Mouse (Mus musculus) liver, embryonic 14.5 days (tissue): ENCODE data around the gene Lig4. TPM values are rescaled to one million over a fixed set of nuclear protein-coding genes. Genes with fewer than 3 reads are reported as not detected.

Source experiments
- ATAC-seq: fragments of 200-750 bp; cut with Nextera tagmentation; 2 replicates; pipeline ENCODE4 v1.8.0; 2017; ENCODE audit warnings: moderate number of reproducible peaks, mild to moderate bottlenecking, moderate library complexity; ENCODE audit not compliant: insufficient read depth
- DNase-seq, 3 experiments: peaks; one replicate each; pipeline ENCODE4 v3.0.0-alpha.2; 2012 to 2013; ENCODE audit warnings: low read depth in 3 of 3, low spot score in 3 of 3
- H3K27ac ChIP-seq: fragments of 300-500 bp; sonication (generic); 2 replicates; pipeline ENCODE4 v1.5.1; 2014; ENCODE audit warnings: moderate library complexity, mild to moderate bottlenecking, control low read depth, inconsistent platforms
- H3K27me3 ChIP-seq: fragments of 300-500 bp; sonication (generic); 2 replicates; pipeline ENCODE4 v1.6.1; 2014; ENCODE audit warnings: mild to moderate bottlenecking, low read length, moderate library complexity; ENCODE audit not compliant: control insufficient read depth, insufficient read depth
- H3K36me3 ChIP-seq: fragments of 300-500 bp; sonication (generic); replicated peaks from 2 replicates; pipeline ENCODE4 v1.6.1; 2014; ENCODE audit warnings: low read depth; ENCODE audit not compliant: control insufficient read depth, insufficient read depth
- H3K4me1 ChIP-seq, 2 experiments: fragments of 200-500 bp in 1 of 2; fragments of 300-500 bp in 1 of 2; sonication (generic) in 1 of 2; replicated peaks; 2 replicates each; pipeline ENCODE4 v1.6.1; 2012 to 2014; ENCODE audit warnings: antibody characterized with exemption in 1 of 2, inconsistent platforms in 1 of 2, low read length in 1 of 2; ENCODE audit not compliant: control insufficient read depth in 2 of 2, insufficient read depth in 2 of 2
- H3K4me2 ChIP-seq: fragments of 300-500 bp; sonication (generic); 2 replicates; pipeline ENCODE4 v1.6.1; 2014; ENCODE audit warnings: low read depth, mild to moderate bottlenecking, control low read depth, moderate library complexity
- H3K4me3 ChIP-seq, 2 experiments: fragments of 200-500 bp in 1 of 2; fragments of 300-500 bp in 1 of 2; sonication (generic) in 1 of 2; 2 replicates each; pipeline ENCODE4 v1.5.1; 2012 to 2014; ENCODE audit warnings: low read depth in 2 of 2, low read length in 2 of 2, mild to moderate bottlenecking in 2 of 2, control low read depth in 1 of 2, inconsistent platforms in 1 of 2, moderate library complexity in 1 of 2; ENCODE audit not compliant: insufficient read depth in 1 of 2
- H3K9ac ChIP-seq: fragments of 300-500 bp; sonication (generic); replicated peaks from 2 replicates; pipeline ENCODE4 v1.6.1; 2014; ENCODE audit warnings: mild to moderate bottlenecking, control low read depth, moderate library complexity
- H3K9me3 ChIP-seq: fragments of 300-500 bp; sonication (generic); 2 replicates; pipeline ENCODE4 v1.6.1; 2016; ENCODE audit warnings: low read length, mixed read lengths; ENCODE audit not compliant: control insufficient read depth
- CTCF ChIP-seq: IDR thresholded peaks from 2 replicates; pipeline ENCODE4 v1.5.1; 2016; ENCODE audit warnings: antibody characterized with exemption, low read depth, control low read depth
- EP300 ChIP-seq: IDR thresholded peaks from 2 replicates; pipeline ENCODE4 v1.6.1; 2016; ENCODE audit warnings: antibody characterized with exemption, low read depth
- WGBS: fragments of 180-500 bp; shearing (Covaris S2); extraction: QIAGEN DNeasy Blood & Tissue Kit; methylation state at CpG from one replicate; pipeline ENCODE4 v1.1.7; 2014; ENCODE audit not compliant: insufficient replicate concordance; 5-methylcytosine and 5-hydroxymethylcytosine counted together
- polyA plus RNA-seq, 2 experiments: library from polyadenylated mRNA; depleted of rRNA in 1 of 2; stranded (reverse) in 1 of 2; unstranded in 1 of 2; fragments of >200 nt; fragmentation: Nextera tagmentation in 1 of 2; extraction: Ambion mirVana in 1 of 2; gene quantifications; 2 replicates each; pipeline versions ENCODE4 v1.2.1 to v1.2.3; 2012 to 2014

Lig4 gene
- polyA plus RNA-seq (2012; rRNA removed) (0.45 and 0.83 TPM in 2 replicates), polyA plus RNA-seq (2014; fragmentation: Nextera tagmentation; extraction: Ambion mirVana) (0.94 and 1.0 TPM in 2 replicates)

- H3K27ac ChIP-seq, result peak within 1 kb of the TSS; percentile 48
- H3K36me3 ChIP-seq, result no peaks in the 10 kb centered on the region
- peaks cover 15 to 29% of the 10 kb centered on the region in 2 experiments for H3K4me1 ChIP-seq
- TF ChIP-seq EP300, result no peak
- TF ChIP-seq CTCF, result no peak
- H3K4me2 ChIP-seq, result peak within 1 kb of the TSS; percentile 87
- WGBS, result under 1% methylated on average over 67 of the region's 68 CpGs
- H3K9me3 ChIP-seq, result no peaks in the 10 kb centered on the region
- DNase-seq, result peak; percentile 92 to 94 (median 93)
- ATAC-seq, result peak; percentile 71
- H3K4me3 ChIP-seq, result peak within 1 kb of the TSS; percentile 74 to 79
- peak within 1 kb of the TSS; percentile 64 for H3K9ac ChIP-seq
- H3K27me3 ChIP-seq, result no peaks in the 10 kb centered on the region
Observed at GRCm38 (mm10) chr8:9977573-9978314, at the start of gene Lig4, which contains the start of gene Abhd13. Lig4 (minus strand) TSS chr8:9977686. Abhd13 (plus strand) TSS chr8:9977707.

GRCm38 (mm10) chr8:10017231-10017630 lies 39.7 kb upstream of the Lig4 start:
- H3K9ac ChIP-seq, result no peak overlapping the region
- WGBS, result 75% methylated on average over 3 of the region's 3 CpGs
- DNase-seq, result no peak
- H3K4me2 ChIP-seq, result no peak overlapping the region
- no peak for ATAC-seq
- no peak overlapping the region for H3K27ac ChIP-seq
- H3K4me1 ChIP-seq, result no peaks in the 10 kb centered on the region
- no peaks in the 10 kb centered on the region for H3K36me3 ChIP-seq
- H3K9me3 ChIP-seq, result no peaks in the 10 kb centered on the region
- no peak overlapping the region for H3K4me3 ChIP-seq
- TF ChIP-seq EP300, result no peak
- no peak for TF ChIP-seq CTCF
- H3K27me3 ChIP-seq, result no peaks in the 10 kb centered on the region

- H3K27ac ChIP-seq, result no peak overlapping the region
- H3K9me3 ChIP-seq, result no peaks in the 10 kb centered on the region
- H3K4me3 ChIP-seq, result no peak overlapping the region
- H3K36me3 ChIP-seq, result no peaks in the 10 kb centered on the region
- ATAC-seq (no peak), DNase-seq (no peak)
- TF ChIP-seq CTCF, result no peak
- no peak for TF ChIP-seq EP300
- no peak overlapping the region for H3K4me2 ChIP-seq
- WGBS, result 71% methylated on average over 1 of the region's 1 CpGs
- no peak overlapping the region for H3K9ac ChIP-seq
- no peaks in the 10 kb centered on the region for H3K4me1 ChIP-seq
- H3K27me3 ChIP-seq, result no peaks in the 10 kb centered on the region
Observed at GRCm38 (mm10) chr8:10016252-10016651, 38.8 kb upstream of the Lig4 start.

GRCm38 (mm10) chr8:10007660-10008028 lies 30.2 kb upstream of the Lig4 start:
- H3K4me3 ChIP-seq, result no peak overlapping the region
- TF ChIP-seq CTCF, result no peak
- no peak for TF ChIP-seq EP300
- ATAC-seq, result no peak

GRCm38 (mm10) chr8:10006986-10007659 lies 29.6 kb upstream of the Lig4 start:
- Histone ChIP-seq H3K4me3 (peak overlapping the region in 1 of 2 experiments; percentile 7; a peak in 2 of 4 replicates), H3K9ac (no peak overlapping the region), H3K27me3 (no peaks in the 10 kb centered on the region), H3K27ac (no peak overlapping the region), H3K9me3 (no peaks in the 10 kb centered on the region), H3K4me1 (no peaks in the 10 kb centered on the region), H3K4me2 (peak overlapping the region; percentile 2), H3K36me3 (no peaks in the 10 kb centered on the region)
- WGBS, result 4% methylated on average over 29 of the region's 29 CpGs
- DNase-seq (no peak), ATAC-seq (no peak)
- no peak for TF ChIP-seq CTCF

More at GRCm38 (mm10) chr8:10007660-10008028, 30.2 kb upstream of the Lig4 start:
- no peak overlapping the region for H3K4me2 ChIP-seq
- WGBS, result 25% methylated on average over 6 of the region's 6 CpGs
- H3K27ac ChIP-seq, result no peak overlapping the region
- H3K36me3 ChIP-seq, result no peaks in the 10 kb centered on the region
- no peaks in the 10 kb centered on the region for H3K27me3 ChIP-seq
- no peak overlapping the region for H3K9ac ChIP-seq
- no peaks in the 10 kb centered on the region for H3K9me3 ChIP-seq
- no peaks in the 10 kb centered on the region for H3K4me1 ChIP-seq
- DNase-seq, result no peak
